Mouse (Mus musculus) embryo, embryonic 9.5 days (tissue): ENCODE measurements around the gene Wdfy2.
"Not testable (repeated sequence)": the region's sequence is repeated elsewhere in the genome, so short reads cannot be mapped to it uniquely, and the experiment has no call there.

ENCODE experiments used
- DNase-seq: peaks from one replicate; pipeline ENCODE4 v3.0.0-alpha.2; 2017; ENCODE audit errors: extremely low spot score

The Wdfy2 gene

GRCm38 (mm10) chr14:62879497-62879896, 42.0 kb downstream of the Wdfy2 start:
- peak; percentile 64 for DNase-seq

- peak; percentile 48 for DNase-seq
These were observed 42.8 kb downstream of the Wdfy2 start for GRCm38 (mm10) chr14:62880084-62880851.

GRCm38 (mm10) chr14:62882061-62882614, 44.7 kb downstream of the Wdfy2 start:
- no peak for DNase-seq

- no peak for DNase-seq
These were observed 46.1 kb downstream of the Wdfy2 start for GRCm38 (mm10) chr14:62883551-62883950.

- DNase-seq: no peak
These were observed 46.7 kb downstream of the Wdfy2 start for GRCm38 (mm10) chr14:62884171-62884570.

DNA sequence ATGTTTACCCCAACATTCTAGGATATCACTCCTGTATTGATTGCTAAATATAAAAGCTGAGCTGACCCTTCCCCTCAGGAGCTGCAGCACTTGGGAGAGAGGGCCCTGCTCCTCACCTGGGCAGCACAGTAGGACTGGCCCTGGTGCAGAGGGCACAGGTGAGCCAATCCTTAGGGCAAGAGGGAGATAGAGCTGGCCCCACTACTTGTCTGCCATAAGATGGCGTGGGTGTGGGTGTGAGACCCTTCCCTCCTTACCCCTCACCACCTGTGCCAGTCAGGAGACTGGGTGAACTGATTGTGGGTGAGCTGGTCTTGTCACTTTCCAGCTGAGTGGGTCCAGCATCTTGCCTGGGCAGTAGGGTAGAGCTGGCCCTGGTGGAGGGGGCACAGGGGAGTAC, 47.2 kb downstream of the Wdfy2 start:
- no peak for DNase-seq

- DNase-seq: no peak
These were observed 47.7 kb downstream of the Wdfy2 start for GRCm38 (mm10) chr14:62885146-62885545.

GRCm38 (mm10) chr14:62891401-62891800, 53.9 kb downstream of the Wdfy2 start:
- DNase-seq: no peak

DNA sequence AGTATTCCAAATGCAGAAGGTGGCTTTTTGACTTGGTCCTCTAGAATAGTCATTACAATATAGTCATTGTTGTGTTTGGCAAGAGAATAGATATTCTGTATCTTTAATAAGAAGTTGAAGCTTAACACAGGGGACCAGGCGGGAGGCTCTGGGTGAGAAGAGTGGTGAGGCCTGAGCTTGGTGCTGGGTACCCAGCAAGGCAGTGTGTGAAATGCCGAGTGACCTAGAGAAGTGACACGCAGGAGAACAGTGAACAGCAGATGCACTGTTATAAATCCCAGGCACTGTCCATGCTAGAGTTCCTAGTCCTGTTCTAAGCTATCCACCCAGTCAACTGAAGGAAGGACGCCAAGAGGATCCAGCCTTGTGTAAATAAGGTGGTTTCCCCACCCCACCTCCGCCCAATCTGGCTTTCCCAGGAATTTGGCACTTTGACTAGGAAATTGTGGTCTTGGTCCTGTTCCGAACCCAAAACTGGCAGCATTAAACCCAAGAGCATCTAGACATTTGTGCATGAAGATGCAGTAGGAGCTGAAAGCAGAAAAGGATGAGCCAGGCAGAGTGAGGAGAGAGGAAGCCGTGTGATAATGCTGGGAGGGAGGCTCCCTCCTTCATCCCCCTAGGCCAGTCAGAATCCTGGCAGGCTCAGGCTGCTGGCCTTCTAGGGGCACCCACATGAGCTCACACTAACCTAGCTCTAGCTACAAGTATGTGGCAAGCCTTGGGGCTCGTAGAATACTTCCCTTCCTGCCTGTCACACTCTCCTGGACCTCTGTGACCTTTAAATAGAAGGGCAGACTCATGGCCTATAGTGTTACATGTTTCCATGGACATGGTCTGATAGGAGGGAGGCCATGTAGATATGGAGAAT, 55.5 kb downstream of the Wdfy2 start:
- DNase-seq: no peak

DNA sequence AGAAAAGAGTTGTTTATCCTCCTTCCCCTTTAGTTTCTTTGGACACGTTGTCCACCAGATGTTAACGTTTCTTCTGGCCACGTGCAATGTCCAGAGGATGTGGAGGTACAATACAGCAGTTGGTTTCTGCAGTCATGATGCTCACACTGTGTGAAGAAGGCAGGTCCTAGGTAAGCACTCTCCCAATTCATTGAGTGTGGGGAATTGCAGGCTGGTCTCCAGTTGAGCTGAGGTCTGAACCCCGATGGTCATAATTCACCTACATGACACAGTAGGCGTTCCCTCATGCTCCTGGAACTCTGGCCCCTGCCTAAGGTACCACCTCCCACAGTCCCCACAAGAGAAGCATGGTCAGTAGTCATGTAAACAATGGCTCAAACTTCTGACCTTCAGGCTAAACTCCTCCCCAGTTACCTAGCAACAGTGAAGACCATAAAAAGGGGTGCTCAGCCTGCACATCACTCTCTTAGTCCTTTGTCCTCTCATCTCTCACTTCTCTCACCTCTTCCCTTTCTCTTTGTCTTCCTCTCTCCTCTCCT, 56.2 kb downstream of the Wdfy2 start:
- not testable (repeated sequence) for DNase-seq

DNA sequence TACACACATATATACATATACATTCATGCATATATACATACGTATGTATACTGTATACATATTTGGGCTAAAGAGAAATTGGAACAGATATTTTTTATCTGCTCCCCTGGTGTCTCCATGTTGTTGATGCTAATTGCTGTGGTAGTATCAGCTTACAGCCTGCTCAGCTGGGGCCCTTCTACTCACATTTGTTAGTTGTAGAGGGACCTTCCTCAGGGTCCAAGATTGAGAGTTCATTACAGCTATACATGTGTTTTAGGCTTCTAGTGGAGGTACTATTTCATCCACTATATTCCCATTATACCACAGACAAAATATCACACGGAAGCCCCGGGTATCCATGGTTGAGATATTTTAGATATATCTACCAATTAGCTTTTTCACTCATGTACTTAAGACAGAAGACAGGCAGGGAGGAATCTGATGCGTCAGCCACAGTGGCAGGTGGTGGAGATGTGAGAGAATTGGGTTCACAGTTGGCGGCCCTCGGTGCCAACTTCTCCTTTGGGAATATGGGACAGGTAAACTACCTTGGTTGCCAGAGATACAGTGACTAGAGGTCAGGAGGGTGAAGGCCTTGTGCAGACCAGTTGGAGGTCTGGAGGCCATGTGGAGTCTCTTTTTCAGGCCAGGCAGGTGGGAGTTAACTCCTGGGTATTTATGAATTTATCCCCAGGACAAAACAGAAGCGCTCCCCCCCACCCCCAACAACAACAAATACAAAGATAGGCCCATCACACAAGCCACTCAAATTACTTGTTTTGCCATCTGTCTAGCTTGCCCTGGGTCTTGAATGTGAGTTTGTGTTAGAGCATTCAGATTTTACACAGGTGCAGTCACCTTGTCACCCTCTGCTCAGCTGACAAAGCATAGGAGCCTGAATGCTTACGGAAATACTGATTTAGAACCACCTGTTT, 57.7 kb downstream of the Wdfy2 start:
- no peak for DNase-seq

DNA sequence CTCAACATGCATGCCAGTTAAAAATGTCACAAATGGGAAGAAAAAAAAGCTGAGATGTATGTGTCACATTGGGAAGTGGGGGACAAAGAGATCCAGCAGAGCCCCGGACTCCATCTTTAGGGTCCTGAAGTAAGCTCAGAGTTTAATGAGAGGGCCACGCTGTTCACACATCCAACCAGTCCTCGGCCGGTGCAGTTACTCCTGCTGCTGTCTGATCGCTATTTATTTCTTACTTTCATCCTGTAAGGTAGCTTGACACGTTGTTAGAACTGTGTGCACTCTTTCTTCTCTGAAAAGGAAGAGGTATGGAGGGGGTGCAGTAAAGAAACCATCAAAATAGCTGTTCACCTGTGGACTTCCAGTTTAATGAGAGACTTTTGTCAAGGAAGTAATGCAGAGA, 60.6 kb downstream of the Wdfy2 start:
- no peak for DNase-seq

DNA sequence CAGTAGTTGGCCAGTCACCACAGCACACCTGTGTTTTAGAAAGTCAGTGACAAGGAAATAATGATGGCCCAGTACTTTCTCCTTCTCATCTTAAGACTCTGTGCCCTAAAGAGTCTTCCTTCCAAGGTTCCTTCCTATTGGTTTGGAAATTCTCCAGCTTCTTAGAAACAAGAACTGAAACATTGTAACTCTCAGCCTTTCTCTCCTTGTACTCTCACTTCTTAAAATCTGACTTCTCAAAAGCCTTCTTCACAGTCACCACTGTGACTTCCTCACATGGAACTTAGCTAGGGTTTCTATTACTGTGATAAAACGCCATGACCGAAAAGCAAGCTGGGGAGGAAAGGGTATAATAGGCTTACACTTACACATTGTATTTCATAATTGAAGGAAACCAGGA, 70.4 kb downstream of the Wdfy2 start:
- no peak for DNase-seq

GRCm38 (mm10) chr14:62908550-62908949, 71.1 kb downstream of the Wdfy2 start:
- DNase-seq: no peak

DNA sequence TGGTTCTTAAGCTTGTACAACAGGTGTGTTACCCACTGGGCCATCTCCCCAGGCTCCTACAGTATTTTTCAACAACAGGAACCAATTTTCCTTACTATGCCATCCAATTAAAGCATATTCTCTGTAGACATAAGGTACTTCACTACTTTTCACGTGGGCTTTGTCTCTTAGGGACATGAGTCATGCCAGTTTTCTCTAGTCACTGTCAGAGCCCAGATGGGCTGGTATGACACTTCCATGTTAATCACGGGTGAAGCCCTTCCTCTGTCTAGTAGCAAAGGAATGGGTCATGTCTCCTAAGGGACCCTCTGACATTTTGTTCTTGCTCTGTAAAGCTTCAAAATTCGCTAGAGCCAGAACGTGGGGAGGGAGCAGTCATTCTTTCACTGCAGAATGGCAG, 73.4 kb downstream of the Wdfy2 start:
- DNase-seq: no peak

- no peak for DNase-seq
These were observed 77.7 kb downstream of the Wdfy2 start for GRCm38 (mm10) chr14:62915146-62915685.

DNA sequence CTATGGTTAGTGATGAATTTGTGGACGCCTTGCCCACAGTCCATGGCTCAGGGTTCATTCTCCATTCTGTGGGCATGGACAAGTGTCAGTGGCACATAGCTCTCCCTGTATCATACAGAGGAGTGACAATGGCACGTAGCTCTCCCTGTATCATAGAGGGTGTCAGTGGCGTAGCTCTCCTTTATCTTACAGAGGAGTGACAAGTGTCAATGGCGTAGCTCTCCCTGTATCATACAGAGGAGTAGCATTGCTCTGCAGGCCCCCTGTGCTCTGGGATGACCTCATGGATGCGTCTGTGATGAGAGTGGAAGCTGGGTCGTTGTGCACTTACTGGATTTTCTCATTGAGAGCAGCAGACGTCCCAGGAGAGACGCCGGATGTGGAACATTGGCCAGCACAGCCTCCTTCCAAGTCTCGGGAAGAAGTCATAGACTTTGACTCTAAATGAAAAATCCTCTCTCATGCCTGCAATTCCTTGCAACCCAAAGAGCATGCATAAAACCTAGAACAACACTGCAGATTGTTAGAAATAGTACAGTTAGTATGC, 79.1 kb downstream of the Wdfy2 start:
- DNase-seq: no peak

DNA sequence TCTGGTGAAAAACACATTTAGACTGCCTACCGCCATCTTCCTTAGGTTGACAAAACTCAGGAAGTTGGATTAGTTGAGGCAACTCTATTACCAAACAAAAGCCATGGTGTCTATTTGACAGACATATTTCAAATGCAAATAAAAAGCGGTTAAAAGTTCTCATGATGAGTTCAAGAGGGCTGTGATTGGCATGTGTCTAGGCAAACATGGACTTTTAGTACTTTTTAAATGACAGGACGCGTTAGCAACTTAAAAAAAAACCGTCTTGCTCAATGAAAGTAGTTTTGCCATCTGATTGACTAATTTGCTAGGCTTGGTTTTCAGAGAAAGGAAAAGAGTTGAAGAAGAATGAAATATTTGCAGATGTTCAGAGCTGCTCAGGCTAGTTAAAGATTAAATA, 83.9 kb downstream of the Wdfy2 start:
- DNase-seq: no peak

- no peak for DNase-seq
These were observed 85.2 kb downstream of the Wdfy2 start for GRCm38 (mm10) chr14:62922637-62923036.

DNA sequence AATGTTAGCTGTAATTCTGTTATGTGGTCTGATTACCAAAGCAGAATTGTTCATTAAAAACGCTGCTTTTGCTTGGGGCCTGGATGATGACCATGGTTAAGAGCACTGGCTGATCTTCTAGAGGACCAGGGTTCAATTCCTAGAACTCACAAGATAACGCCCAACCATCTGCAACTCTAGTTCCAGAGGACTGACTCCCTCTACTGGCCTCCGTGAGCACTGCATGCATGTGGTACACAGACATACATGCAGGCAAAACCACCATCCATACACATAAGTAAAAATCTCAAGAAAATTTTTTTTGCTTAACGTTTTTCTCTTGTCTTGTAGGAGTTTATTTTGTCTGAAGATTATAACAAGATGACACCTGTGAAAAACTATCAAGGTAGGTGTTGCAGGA, 87.3 kb downstream of the Wdfy2 start:
- no peak for DNase-seq

DNA sequence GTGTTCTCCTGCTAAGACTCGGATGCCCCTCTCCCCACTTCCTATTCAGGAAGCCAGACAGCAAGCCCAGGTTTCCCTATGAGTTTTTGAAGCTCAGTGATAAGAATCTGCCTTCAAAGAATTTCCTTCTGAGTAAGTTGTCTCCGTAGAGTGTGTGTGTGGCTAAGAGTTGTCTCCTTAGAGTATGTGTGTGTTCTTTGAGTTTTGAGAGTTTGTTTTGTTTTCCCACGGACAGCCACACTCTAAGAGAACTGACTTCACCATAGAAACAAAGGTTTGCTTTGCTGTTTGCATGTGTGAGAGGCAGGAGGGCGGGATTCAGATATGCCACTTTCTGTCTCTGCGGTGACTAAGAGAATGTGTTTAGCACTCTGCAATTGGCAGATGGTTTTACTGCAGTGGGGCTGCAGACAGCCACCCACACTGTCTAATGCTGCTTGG, 90.6 kb downstream of the Wdfy2 start:
- DNase-seq: no peak
